9 mouse cellular contexts compared by ENCODE assay signal in genomic region chr13:38633287-38634000, GRCm38 (mm10). TPM values are rescaled to one million over a fixed set of nuclear protein-coding genes. Genes with fewer than 3 reads are reported as not detected.
A peak's percentile ranks its signal among the peaks of the same experiment; 100 is the strongest.
DNase-seq lines count a peak whose midpoint lies in the region; ATAC-seq lines count a peak whose summit lies in the region.
"Had no signal": no experiment of that assay in that cellular context is flagged by ENCODE, and none has a peak within 500 bp of the region (broad histone marks: within the 10 kb centered on the region; RNA-seq: fewer than 3 reads in every experiment).

No protein-coding gene starts in this region.

- intact Hi-C loops in heart, postnatal 14 days (cut with DNase I), result no loop called here

- no peak overlapping the region for H3K4me3 ChIP-seq in heart, embryonic 12.5 days
- 0 out of 2 replicates have a peak overlapping the region, but pooled peaks have one; percentile 73 for H3K4me3 ChIP-seq in neural tube, embryonic 12.5 days
- H3K4me3 ChIP-seq in limb, embryonic 12.5 days (replicated peaks), result no peak overlapping the region

- H3K4me2 ChIP-seq in heart, embryonic 12.5 days, result peak overlapping the region; percentile 73; the same call in 1 of the 2 replicates
- H3K4me2 ChIP-seq in neural tube, embryonic 12.5 days (replicated peaks), result peak overlapping the region; percentile 73; the same call in 1 of the 2 replicates
- H3K4me2 ChIP-seq in limb, embryonic 12.5 days, result peak overlapping the region; percentile 69

- H3K9ac ChIP-seq in heart, embryonic 12.5 days, result no peak overlapping the region
- H3K9ac ChIP-seq in neural tube, embryonic 12.5 days, result no peak overlapping the region
- no peak overlapping the region for H3K9ac ChIP-seq in limb, embryonic 12.5 days (replicated peaks)

- WGBS in heart, embryonic 12.5 days, result 89% methylated on average over 6 of the region's 6 CpGs
- 94% methylated on average over 6 of the region's 6 CpGs for WGBS in neural tube, embryonic 12.5 days
- 92% methylated on average over 6 of the region's 6 CpGs for WGBS in limb, embryonic 12.5 days

- DNase-seq in heart, postnatal 14 days, result no peak
- DNase-seq in neural tube, embryonic 10.5 days (ENCODE audit: extremely low spot score, low spot score), result no peak
- peak; percentile 14 to 47 for DNase-seq in right cerebral cortex, postnatal 36 days (ENCODE audit: low spot score in 2 of 2)
- DNase-seq in adrenal gland, adult 2 months, result no peak
- no peak for DNase-seq in retina, embryonic 14.5 days (ENCODE audit: low spot score)

- peaks cover 5% of the 10 kb centered on the region for H3K4me1 ChIP-seq in heart, embryonic 12.5 days (replicated peaks)
- peaks cover 8% of the 10 kb centered on the region; the same call in 1 of the 2 replicates for H3K4me1 ChIP-seq in neural tube, embryonic 12.5 days
- H3K4me1 ChIP-seq in limb, embryonic 12.5 days (replicated peaks), result peaks cover 11% of the 10 kb centered on the region

- ATAC-seq in heart, embryonic 12.5 days (ENCODE audit: insufficient number of reproducible peaks, low FRiP score), result no peak
- ATAC-seq in neural tube, embryonic 12.5 days (ENCODE audit: low FRiP score, low read depth), result no peak
- ATAC-seq in limb, embryonic 12.5 days (ENCODE audit: insufficient number of reproducible peaks, insufficient read depth, low FRiP score, low TSS enrichment, low read depth), result no peak

- no peak overlapping the region for H3K27ac ChIP-seq in heart, embryonic 12.5 days (ENCODE audit: poor library complexity, severe bottlenecking)
- H3K27ac ChIP-seq in neural tube, embryonic 12.5 days, result no peak overlapping the region
- H3K27ac ChIP-seq in limb, embryonic 12.5 days, result no peak overlapping the region

- H3K36me3 ChIP-seq in heart, embryonic 12.5 days, result peaks cover 13% of the 10 kb centered on the region
- H3K36me3 ChIP-seq in neural tube, embryonic 12.5 days, result no peaks in the 10 kb centered on the region
- peaks cover 9% of the 10 kb centered on the region; the same call in 1 of the 2 replicates for H3K36me3 ChIP-seq in limb, embryonic 12.5 days

- no peaks in the 10 kb centered on the region for H3K27me3 ChIP-seq in heart, embryonic 12.5 days (replicated peaks)
- no peaks in the 10 kb centered on the region for H3K27me3 ChIP-seq in neural tube, embryonic 12.5 days (replicated peaks)
- H3K27me3 ChIP-seq in limb, embryonic 12.5 days, result no peaks in the 10 kb centered on the region
- H3K27me3 ChIP-seq: CH12.LX had no signal

- H3K9me3 ChIP-seq in heart, embryonic 12.5 days (replicated peaks), result no peaks in the 10 kb centered on the region
- H3K9me3 ChIP-seq in neural tube, embryonic 12.5 days, result no peaks in the 10 kb centered on the region
- no peaks in the 10 kb centered on the region for H3K9me3 ChIP-seq in limb, embryonic 12.5 days

RNA-seq across cellular contexts. Expression of gene Bloc1s5, which starts 1.5 kb away (rescaled TPM):
- polyA plus RNA-seq in heart, embryonic 12.5 days (2016; fragmentation: Nextera tagmentation; extraction: Ambion mirVana), result 16.9 and 17.8 TPM in 2 replicates
- total RNA-seq in heart, postnatal 14 days (2021), result 10 to 100 TPM in 1 of 2 experiments, 1 to 10 TPM in 1; 8.3 to 10.4 TPM
- polyA plus RNA-seq in neural tube, embryonic 12.5 days (2016; fragmentation: Nextera tagmentation; extraction: Ambion mirVana), result 24.1 and 25.6 TPM in 2 replicates
- polyA plus RNA-seq in limb, embryonic 12.5 days (2016; fragmentation: Nextera tagmentation; extraction: Ambion mirVana), result 26.8 and 27.1 TPM in 2 replicates
- 10 to 100 TPM; 18.3 to 25.2 TPM for total RNA-seq in adrenal gland, adult 2 months (2021)
- polyA plus RNA-seq in adrenal gland, adult 2 months (2012; rRNA removed), result 5.3 and 5.9 TPM in 2 replicates

RNA-seq across cellular contexts. Expression of gene Eef1e1, which starts 25.4 kb away (rescaled TPM):
- 36.8 and 37.1 TPM in 2 replicates for polyA plus RNA-seq in heart, embryonic 12.5 days (2016; fragmentation: Nextera tagmentation; extraction: Ambion mirVana)
- total RNA-seq in heart, postnatal 14 days (2021), result 10 to 100 TPM in 1 of 2 experiments, 1 to 10 TPM in 1; 8.4 to 10.5 TPM
- polyA plus RNA-seq in neural tube, embryonic 12.5 days (2016; fragmentation: Nextera tagmentation; extraction: Ambion mirVana), result 65.2 and 68.9 TPM in 2 replicates
- 47.3 and 50.0 TPM in 2 replicates for polyA plus RNA-seq in limb, embryonic 12.5 days (2016; fragmentation: Nextera tagmentation; extraction: Ambion mirVana)
- total RNA-seq in adrenal gland, adult 2 months (2021), result 10 to 100 TPM; 32.0 to 39.7 TPM
- polyA plus RNA-seq in adrenal gland, adult 2 months (2012; rRNA removed), result 1.5 and 1.7 TPM in 2 replicates

Comparison
In these comparisons a context has a peak if more than half of its experiments do, and no peak if none do; other contexts are left out.
1. DNase-seq: peak in right cerebral cortex, postnatal 36 days (2 of 2); none in heart, postnatal 14 days (0 of 2), neural tube, embryonic 10.5 days (single experiment), adrenal gland, adult 2 months (single experiment) and retina, embryonic 14.5 days (single experiment).
2. RNA of gene Eef1e1, which starts 25.4 kb away (polyA plus RNA-seq): 65.2 to 68.9 TPM in neural tube, embryonic 12.5 days, 47.3 to 50.0 TPM in limb, embryonic 12.5 days and 36.8 to 37.1 TPM in heart, embryonic 12.5 days; 1.5 to 1.7 TPM in adrenal gland, adult 2 months; every median in the first group is over 10 times any median in the second.
3. Peak in every context shown above with its lines, with median percentiles within 50 percentile points of each other: H3K4me2 ChIP-seq.